Mouse (Mus musculus): ENCODE data around the gene Cavin2. TPM values are rescaled to one million over a fixed set of nuclear protein-coding genes. Genes with fewer than 3 reads are reported as not detected.
A peak's percentile ranks its signal among the peaks of the same experiment; 100 is the strongest.

Cavin2 gene
- polyA plus RNA-seq, 2 experiments: 25.6 to 50.9 TPM

DNA sequence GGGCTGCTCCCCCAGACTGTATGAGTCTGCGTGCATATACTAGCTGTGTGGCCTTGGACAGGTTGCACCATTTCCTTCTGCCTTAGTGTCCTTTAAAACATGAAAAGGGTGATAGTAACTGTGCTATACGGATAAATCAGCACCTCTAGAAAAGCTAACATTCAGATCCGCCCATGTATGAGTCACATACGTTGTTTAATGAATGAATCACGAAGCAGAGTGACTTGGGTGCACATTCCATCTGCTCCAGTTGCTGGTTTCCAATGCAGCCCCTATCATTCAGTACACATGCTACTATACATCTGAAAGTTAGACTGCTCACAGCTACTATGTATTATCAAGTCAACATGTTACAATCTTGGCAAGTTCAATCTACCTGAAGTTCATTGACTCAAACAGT, 38.6 kb upstream of the Cavin2 start:
- H3K9ac ChIP-seq (ENCODE audit: low read depth, low read length, severe bottlenecking): no peak overlapping the region
- TF ChIP-seq POLR2A (IDR thresholded peaks at IDR 0.05; ENCODE audit: borderline replicate concordance, extremely low read depth, insufficient read depth, insufficient read length): no peak
- H3K4me3 ChIP-seq (replicated peaks; ENCODE audit: low read length): no peak overlapping the region
- WGBS: 80% methylated on average over 5 of the region's 5 CpGs
- H3K4me2 ChIP-seq (replicated peaks; ENCODE audit: low read depth, low read length, severe bottlenecking): no peak overlapping the region
- H3K27ac ChIP-seq (replicated peaks; ENCODE audit: low read depth, low read length): no peak overlapping the region
- no peaks in the 10 kb centered on the region for H3K9me3 ChIP-seq (ENCODE audit: control insufficient read depth, low read length)
- H3K27me3 ChIP-seq (ENCODE audit: control insufficient read depth, insufficient read depth, low read length): no peaks in the 10 kb centered on the region
- DNase-seq (ENCODE audit: low spot score) (no peak), ATAC-seq (ENCODE audit: low FRiP score, low read depth) (no peak)
- no peaks in the 10 kb centered on the region for H3K4me1 ChIP-seq (ENCODE audit: control insufficient read depth, insufficient read depth, low read length)
- no peaks in the 10 kb centered on the region for H3K36me3 ChIP-seq (ENCODE audit: control insufficient read depth, insufficient read depth, low read length)

DNA sequence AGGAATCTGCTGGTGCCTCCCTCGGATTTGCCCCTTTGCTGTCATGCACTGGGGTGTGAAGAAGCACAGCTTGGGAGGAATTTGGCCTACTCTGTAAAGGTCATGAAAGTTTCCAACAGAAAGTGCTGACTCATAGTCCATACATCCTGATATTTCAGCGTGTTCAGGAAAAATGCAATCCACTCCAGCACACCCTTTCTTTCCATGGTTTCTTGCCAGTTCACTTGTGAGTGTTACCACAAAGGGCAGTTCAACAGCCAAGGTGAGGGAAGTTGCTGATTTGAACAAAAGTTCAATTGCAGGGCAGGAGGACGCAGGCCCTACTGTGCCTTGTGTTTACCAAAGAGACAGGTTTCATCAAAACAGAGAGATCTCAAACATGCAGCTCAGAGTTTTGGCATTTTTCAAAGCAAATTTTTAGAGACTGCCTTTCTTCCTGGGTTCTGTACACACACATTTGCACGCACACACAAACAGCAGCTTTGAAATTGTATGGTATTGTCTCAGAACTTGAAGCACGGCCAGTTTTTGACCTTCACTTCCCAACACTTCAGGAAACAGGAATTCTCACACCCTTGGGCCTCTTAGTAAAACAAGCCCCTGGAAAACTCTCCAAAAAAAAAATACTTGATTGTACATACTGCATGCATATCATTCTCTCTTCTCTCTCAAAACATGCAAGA, 23.7 kb upstream of the Cavin2 start:
- no peak for TF ChIP-seq POLR2A (IDR thresholded peaks at IDR 0.05; ENCODE audit: borderline replicate concordance, extremely low read depth, insufficient read depth, insufficient read length)
- 53% methylated on average over 5 of the region's 5 CpGs for WGBS
- Histone ChIP-seq H3K27ac (replicated peaks; ENCODE audit: low read depth, low read length) (no peak overlapping the region), H3K4me2 (replicated peaks; ENCODE audit: low read depth, low read length, severe bottlenecking) (no peak overlapping the region), H3K4me3 (replicated peaks; ENCODE audit: low read length) (no peak overlapping the region), H3K36me3 (ENCODE audit: control insufficient read depth, insufficient read depth, low read length) (no peaks in the 10 kb centered on the region), H3K9ac (ENCODE audit: low read depth, low read length, severe bottlenecking) (no peak overlapping the region), H3K27me3 (ENCODE audit: control insufficient read depth, insufficient read depth, low read length) (no peaks in the 10 kb centered on the region), H3K9me3 (ENCODE audit: control insufficient read depth, low read length) (no peaks in the 10 kb centered on the region), H3K4me1 (ENCODE audit: control insufficient read depth, insufficient read depth, low read length) (peaks cover 7% of the 10 kb centered on the region; the same call in 1 of the 2 replicates)
- DNase-seq (ENCODE audit: low spot score) (peak; percentile 66), ATAC-seq (ENCODE audit: low FRiP score, low read depth) (no peak)

DNA sequence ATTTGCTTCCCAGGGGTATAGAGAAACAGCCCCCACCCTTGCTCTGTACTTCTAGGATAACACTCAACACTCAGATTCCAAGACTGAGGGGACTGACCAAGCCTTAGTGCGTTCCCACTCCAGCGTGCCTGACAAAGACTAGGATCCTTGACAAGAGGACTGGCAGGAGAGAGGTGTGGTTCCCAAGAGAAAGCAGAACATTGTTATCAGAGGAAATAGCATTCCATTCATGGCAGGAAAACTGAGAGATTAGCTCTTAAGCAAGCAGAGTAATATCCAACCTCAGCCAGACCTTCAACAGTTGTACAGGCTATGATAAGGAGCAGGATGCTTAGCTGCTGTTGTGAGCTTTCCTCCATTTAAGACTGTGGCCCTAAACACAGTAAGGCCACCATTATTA, 23.0 kb upstream of the Cavin2 start:
- WGBS: 67% methylated on average over 2 of the region's 2 CpGs
- DNase-seq (ENCODE audit: low spot score) (no peak), ATAC-seq (ENCODE audit: low FRiP score, low read depth) (no peak)

DNA sequence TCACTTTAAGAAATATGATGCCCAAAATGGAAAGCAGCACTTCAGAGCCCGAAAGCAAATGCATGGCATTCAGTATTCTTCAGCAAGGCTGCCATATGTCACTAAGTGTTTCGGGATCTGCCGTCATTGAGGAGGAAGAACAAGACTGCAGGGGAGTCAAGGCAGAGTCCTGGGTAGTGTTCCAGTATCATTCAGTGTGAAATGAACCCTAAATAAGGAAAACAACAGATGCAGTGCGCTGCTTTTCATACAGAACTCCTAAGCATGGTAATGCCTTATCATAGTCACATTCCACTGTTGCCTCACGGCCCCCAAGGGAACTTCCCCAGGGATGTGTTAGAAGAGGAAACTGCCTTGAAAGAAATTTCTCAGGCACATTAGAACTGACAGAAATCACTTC, 21.8 kb upstream of the Cavin2 start:
- WGBS: 29% methylated on average over 5 of the region's 5 CpGs
- no peak overlapping the region; the same call in 1 of the 2 replicates for H3K27ac ChIP-seq (replicated peaks; ENCODE audit: low read depth, low read length)
- peak; percentile 64; the same call in 1 of the 2 replicates for ATAC-seq (ENCODE audit: low FRiP score, low read depth)

More for the DNA sequence above, 23.0 kb upstream of the Cavin2 start:
- no peaks in the 10 kb centered on the region for H3K9me3 ChIP-seq (ENCODE audit: control insufficient read depth, low read length)
- H3K4me3 ChIP-seq (replicated peaks; ENCODE audit: low read length): no peak overlapping the region
- H3K27me3 ChIP-seq (ENCODE audit: control insufficient read depth, insufficient read depth, low read length): no peaks in the 10 kb centered on the region
- peaks cover 7% of the 10 kb centered on the region; the same call in 1 of the 2 replicates for H3K4me1 ChIP-seq (ENCODE audit: control insufficient read depth, insufficient read depth, low read length)
- no peak overlapping the region for H3K9ac ChIP-seq (ENCODE audit: low read depth, low read length, severe bottlenecking)
- no peak for TF ChIP-seq POLR2A (IDR thresholded peaks at IDR 0.05; ENCODE audit: borderline replicate concordance, extremely low read depth, insufficient read depth, insufficient read length)
- no peaks in the 10 kb centered on the region for H3K36me3 ChIP-seq (ENCODE audit: control insufficient read depth, insufficient read depth, low read length)
- H3K27ac ChIP-seq (replicated peaks; ENCODE audit: low read depth, low read length): no peak overlapping the region
- H3K4me2 ChIP-seq (replicated peaks; ENCODE audit: low read depth, low read length, severe bottlenecking): no peak overlapping the region

DNA sequence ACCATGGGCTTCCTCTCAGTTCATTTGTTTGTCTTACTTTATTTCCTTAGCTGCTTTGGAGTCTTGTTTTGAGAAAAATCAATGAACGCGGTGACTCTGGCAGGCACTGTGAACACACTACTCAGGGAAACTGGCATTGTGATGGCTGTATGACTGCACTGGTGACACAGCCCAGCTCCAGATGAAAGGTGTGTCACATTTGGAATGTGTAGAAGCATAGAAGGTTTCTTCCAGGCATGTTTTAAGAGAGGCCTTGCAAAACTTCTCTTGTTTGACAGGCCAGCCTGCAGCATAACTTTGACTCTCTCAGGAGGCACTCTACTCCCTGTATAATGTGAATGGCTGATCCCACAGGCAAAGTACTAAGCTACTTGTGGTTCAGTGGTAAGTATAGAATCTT, 20.7 kb upstream of the Cavin2 start:
- DNase-seq (ENCODE audit: low spot score) (no peak), ATAC-seq (ENCODE audit: low FRiP score, low read depth) (no peak)
- H3K9ac ChIP-seq (ENCODE audit: low read depth, low read length, severe bottlenecking): no peak overlapping the region
- no peak overlapping the region for H3K4me3 ChIP-seq (replicated peaks; ENCODE audit: low read length)
- H3K27me3 ChIP-seq (ENCODE audit: control insufficient read depth, insufficient read depth, low read length): no peaks in the 10 kb centered on the region
- 81% methylated on average over 2 of the region's 2 CpGs for WGBS
- no peaks in the 10 kb centered on the region for H3K9me3 ChIP-seq (ENCODE audit: control insufficient read depth, low read length)
- H3K27ac ChIP-seq (replicated peaks; ENCODE audit: low read depth, low read length): no peak overlapping the region
- no peak for TF ChIP-seq POLR2A (IDR thresholded peaks at IDR 0.05; ENCODE audit: borderline replicate concordance, extremely low read depth, insufficient read depth, insufficient read length)
- no peak overlapping the region for H3K4me2 ChIP-seq (replicated peaks; ENCODE audit: low read depth, low read length, severe bottlenecking)
- no peaks in the 10 kb centered on the region for H3K36me3 ChIP-seq (ENCODE audit: control insufficient read depth, insufficient read depth, low read length)
- H3K4me1 ChIP-seq (ENCODE audit: control insufficient read depth, insufficient read depth, low read length): peaks cover 7% of the 10 kb centered on the region; the same call in 1 of the 2 replicates

More for the DNA sequence above, 21.8 kb upstream of the Cavin2 start:
- no peaks in the 10 kb centered on the region for H3K9me3 ChIP-seq (ENCODE audit: control insufficient read depth, low read length)
- H3K4me3 ChIP-seq (replicated peaks; ENCODE audit: low read length): no peak overlapping the region
- H3K27me3 ChIP-seq (ENCODE audit: control insufficient read depth, insufficient read depth, low read length): no peaks in the 10 kb centered on the region
- TF ChIP-seq POLR2A (IDR thresholded peaks at IDR 0.05; ENCODE audit: borderline replicate concordance, extremely low read depth, insufficient read depth, insufficient read length): no peak
- H3K4me2 ChIP-seq (replicated peaks; ENCODE audit: low read depth, low read length, severe bottlenecking): no peak overlapping the region
- H3K9ac ChIP-seq (ENCODE audit: low read depth, low read length, severe bottlenecking): no peak overlapping the region
- no peaks in the 10 kb centered on the region for H3K36me3 ChIP-seq (ENCODE audit: control insufficient read depth, insufficient read depth, low read length)
- peak; percentile 42 for DNase-seq (ENCODE audit: low spot score)
- peaks cover 7% of the 10 kb centered on the region; the same call in 1 of the 2 replicates for H3K4me1 ChIP-seq (ENCODE audit: control insufficient read depth, insufficient read depth, low read length)
